Mouse (Mus musculus) activated CD4-positive, CD25-positive, alpha-beta regulatory T cell (primary cell): ENCODE measurements around the gene Stub1. TPM values are rescaled to one million over a fixed set of nuclear protein-coding genes. Genes with fewer than 3 reads are reported as not detected.

Experiments
- polyA plus RNA-seq, 2 experiments: library from polyadenylated mRNA; unstranded; fragments of 100-300 nt; shearing (Covaris generic); gene quantifications; one replicate each; pipeline ENCODE4 v1.2.1; 2017

Stub1 gene
- 100 to 1,000 TPM; 130 TPM for polyA plus RNA-seq

DNA sequence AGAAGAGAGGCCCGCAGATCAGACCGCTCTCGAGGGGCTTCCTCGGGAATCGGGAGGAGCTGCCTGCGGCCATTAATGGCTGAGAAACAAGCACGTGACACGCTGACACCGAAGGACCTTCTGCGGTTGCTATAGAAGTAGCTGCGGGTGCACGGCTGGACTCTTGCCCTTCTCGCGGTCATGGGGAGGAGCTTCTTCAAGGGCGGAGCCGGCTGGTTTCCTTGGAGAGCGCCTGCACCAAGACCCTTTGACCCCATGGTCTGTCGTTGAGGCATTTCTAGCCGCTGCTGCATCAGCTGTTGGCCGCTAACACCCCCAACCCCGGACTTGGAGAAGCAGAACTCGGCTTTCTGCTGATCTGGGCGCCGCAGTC lies at the start of gene Stub1:
Gene Stub1 (minus strand): TSS at position 114 of the 373 bp plus-strand sequence.

DNA sequence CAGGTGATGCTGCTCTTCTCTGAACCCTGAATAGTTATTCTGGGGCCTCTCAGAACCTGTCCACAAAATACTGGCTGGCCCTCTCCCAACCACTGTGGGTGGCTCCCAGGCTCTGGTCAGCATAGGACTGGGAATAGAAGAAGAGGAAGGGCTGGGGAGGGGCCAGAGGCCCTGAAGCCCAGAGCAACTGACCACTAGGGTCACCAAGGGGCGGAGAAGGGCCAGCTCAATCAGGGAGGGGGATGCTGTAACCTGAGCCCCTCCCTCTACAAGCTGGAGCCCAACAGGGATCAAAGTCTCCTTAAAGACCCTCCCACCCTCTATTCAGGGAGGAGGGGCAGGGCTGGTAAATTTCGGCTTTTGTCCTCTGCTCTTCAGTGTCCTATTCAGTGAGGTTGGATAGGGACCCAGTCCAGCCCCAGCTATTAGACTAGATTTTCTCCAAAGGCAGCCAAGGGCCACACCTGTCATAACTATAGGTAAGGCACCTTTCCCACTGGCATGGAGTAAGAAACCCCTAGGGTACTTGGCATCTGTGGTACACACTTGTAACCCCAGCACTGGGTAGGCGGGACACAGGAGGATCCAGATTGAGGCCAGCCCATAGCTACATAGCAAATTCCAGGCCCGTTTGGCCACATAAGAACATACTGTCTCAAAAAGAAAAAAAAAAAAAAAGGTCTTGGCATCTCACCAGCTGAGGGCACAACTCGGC lies 47.1 kb upstream of the Stub1 start, which contains the start of gene Wfikkn1:
Gene Wfikkn1 (minus strand): TSS at position 663 of the 715 bp plus-strand sequence.

DNA sequence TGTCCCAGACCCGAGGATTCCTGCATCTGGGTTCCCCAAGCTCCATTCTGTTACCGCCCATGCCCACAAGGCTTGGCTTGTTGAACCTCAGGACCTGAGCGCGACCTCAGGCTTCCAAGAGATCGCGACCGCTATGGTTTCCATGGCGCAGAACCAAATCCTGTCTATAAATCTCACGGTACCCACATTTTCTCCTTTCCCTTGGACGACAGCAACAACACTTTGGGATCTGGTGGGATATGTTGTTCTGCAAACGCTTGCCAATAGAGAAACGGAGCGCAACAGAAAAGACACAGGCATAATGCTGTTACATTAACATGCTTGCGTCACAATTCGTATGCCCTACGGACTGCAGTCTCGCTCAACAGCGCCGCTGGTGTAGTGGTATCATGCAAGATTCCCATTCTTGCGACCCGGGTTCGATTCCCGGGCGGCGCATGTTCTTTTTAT lies 41.5 kb upstream of the Stub1 start, which contains the start of gene Mettl26:
Gene Mettl26 (plus strand): TSS at position 354 of the 450 bp plus-strand sequence.

DNA sequence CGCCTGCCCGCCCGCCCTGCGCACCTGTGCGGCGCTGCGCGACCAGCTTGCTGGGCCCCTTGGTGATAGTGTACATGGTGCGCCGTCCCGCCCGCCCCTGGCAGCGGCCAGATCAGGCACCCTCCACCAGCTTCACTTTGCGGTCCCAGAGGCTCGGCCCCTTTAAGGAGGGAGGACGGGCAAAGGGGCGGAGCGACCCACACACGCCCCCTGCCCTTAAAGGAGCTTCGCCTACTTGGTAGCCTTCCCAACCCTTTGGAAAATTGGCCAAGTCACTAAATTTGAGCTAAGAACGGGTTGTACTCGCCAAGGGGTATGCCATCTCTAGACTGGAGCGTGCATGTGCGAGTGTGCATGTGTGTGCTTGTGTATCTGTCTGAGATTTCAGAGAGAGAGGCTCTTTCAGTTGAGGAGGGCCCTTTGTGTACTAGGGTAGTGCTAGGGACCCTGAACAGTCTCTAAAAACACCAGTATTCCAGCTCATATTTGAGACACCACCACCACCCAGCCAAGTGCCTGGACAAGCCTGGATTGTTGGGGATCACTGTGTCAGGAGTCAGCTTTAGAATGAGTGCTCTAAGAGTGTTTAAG lies 35.5 kb upstream of the Stub1 start, which contains the start of gene Mcrip2:
Gene Mcrip2 (minus strand): TSS at position 164 of the 591 bp plus-strand sequence.

DNA sequence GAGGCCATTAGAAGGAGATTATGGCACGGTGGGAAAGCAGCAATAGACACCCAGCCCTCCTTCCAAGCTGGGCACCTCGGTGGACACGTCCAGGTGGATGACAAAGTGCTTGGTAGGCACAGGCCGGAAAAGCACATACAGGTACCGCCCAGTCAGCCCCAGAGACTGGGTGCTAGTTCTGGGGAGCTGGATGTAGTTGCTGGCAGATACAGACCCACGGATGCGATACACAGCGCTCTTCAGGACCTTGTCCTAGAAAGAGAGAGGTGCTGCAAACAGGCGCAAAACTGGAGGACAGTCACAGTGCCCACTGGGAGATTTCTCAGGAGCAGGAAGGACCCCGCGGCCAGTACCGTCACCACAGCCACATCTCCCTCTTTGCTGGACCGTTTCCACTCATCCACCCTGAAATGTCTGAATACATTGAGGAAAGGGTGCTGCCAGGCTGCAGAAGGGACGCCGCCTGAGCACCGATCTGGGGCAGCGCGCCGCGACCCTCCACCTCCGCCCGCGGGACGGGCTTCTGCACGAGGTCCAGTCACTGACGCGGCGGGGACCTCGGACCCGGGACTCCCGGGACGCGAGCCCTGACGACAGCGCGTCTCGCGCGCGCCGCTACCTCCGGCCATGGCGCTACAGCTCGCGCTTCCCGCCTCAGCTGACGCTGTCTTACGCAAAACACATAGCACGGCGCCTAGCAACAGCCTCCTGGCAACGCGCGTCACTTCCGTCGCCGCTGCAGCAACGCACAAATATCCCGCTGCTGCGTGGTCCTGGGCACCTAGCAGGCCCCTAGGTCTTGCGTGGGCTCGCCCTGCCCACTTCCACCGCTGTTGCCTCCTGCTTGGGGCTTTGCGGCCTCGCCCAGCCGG lies 27.9 kb upstream of the Stub1 start, which contains the start of gene Wdr90:
Gene Wdr90 (minus strand): TSS at position 670 of the 872 bp plus-strand sequence.

DNA sequence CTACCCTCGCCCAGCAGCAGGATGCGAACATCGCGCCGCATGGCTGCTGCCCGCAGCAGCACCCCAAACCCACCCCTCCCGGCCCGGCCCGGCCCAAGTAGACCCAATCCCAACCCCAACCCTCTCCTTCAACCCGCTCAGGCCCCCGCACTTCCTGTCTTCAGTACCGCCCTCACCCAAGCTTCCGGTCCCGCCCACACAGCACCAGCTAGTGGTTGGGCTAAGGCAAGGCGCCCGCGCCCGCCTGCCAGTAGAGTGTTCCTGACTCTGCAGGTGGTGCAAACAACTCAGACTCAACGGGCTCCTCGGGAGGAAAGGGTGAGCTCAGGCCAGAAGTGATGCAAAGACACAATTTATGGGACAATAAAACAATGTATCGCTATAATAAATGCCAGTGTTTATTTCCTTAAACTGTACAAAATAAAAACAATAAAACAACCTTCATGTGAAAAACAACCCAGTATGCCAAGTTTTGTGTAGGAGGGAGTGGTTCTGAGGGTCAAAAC lies 11.2 kb upstream of the Stub1 start, which contains the start of gene Rhot2:
Gene Rhot2 (minus strand): TSS at position 456 of the 506 bp plus-strand sequence.

DNA sequence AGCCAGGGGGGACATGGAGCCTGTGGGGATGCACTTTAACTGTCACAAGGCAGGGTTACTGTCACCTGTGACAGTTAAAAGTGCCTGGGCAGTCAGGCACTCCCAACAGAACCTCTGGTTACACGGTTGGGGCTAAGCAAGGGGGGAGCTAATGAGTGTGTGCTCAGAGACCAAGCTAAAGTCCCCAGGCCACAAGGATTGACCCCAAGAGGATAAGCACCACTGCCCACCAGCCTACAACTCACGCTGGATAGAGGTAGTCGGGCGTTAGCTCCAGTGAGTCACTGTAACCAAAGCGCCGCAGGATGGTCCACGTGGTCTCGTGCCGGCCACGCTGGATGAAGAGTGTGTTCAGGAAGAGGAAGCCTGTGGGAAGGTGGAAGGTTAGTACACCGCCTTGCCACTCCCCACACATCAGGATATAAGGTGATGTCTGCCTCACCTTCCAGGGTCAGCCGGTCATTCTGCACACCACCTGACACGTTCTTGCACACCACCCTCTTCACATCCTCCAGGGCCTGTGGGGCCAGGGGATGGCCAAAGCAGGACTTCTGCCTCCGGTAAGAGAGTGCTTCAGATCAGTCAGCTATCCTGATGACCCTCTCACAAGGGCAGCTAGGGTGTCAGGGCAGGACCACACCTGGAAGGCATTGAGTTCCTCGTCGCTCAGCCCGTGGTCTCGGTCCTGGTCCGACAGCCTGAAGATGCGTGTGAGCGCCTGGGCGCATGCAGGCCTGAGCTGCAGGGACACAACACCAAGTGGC lies 8.1 kb upstream of the Stub1 start, which contains the start of gene Gm20683:
Gene Gm20683 (minus strand): TSS at position 647 of the 764 bp plus-strand sequence.

DNA sequence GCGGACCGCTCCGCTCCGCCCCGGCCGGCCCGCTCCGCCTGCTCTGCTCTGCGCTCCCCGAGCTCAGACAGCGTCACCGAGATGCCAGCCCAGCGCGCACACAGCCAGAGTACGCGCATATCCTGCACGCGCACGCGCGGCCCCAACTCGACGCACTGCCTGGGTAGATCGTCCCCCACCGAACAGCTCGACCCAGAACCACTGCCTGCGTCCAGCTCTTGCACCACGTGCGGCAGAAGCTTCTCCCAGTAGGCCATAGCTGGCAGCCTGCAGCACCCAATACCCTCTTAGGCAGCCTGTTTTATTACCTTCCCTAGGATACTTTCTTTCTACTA lies 3.8 kb upstream of the Stub1 start, which contains the start of gene Rhbdl1:
Gene Rhbdl1 (minus strand): TSS at position 220 of the 335 bp plus-strand sequence.

DNA sequence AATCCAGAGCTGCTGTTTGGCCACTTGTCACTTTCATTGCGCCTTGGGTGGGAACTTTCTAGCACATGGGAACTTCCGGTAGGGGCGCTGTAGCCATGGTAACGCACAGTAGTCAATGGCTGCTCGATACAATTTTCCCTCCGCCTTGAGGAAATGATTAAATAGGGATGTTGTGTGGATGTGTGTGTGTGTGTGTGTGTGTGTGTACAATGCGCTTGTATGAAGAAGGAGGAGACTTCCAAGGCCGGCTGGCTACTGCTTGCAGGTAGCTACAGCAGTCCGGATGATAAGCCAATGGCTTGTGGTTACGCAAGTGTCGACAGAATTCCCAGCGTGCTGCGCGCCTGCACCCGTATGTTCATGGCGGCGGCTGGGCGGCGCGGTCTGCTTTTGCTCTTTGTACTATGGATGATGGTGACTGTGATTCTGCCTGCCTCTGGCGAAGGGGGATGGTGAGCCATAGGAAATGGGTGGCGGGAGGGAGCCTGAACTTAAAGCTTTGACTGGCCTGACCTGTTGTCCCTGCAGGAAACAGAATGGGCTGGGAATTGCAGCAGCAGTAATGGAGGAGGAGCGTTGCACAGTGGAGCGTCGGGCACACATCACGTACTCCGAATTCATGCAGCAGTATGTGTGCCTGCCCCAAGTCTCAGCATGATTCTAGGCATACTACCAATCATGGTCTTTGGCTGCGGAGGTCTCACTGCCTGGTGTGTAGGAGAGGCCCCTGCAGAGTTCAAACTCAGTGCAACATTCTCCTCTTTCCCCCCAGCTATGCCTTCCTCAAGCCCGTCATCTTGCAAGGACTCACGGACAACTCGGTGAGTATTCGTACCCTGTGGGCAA lies 4.3 kb downstream of the Stub1 start, which contains the start of gene Jmjd8:
Gene Jmjd8 (plus strand): TSS at position 156 of the 846 bp plus-strand sequence.

DNA sequence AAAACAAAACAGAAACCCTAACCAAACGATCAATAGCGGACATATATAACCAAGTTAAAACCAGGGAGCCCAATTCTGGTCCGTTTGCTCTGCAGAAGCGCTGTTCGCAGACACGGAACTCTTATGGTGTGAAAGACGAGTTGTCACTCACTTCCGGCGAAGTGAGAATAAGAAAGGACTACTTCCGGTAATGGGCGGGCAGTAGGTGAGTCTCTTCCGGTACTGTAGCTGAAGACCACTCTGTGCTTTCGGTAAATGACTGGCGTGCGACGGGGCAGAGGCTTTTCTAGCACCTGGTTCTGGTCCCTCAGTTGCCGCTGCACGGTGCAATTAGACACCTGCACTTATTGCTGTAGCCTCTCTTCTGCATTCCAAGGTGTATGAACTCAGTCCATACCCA lies 9.8 kb downstream of the Stub1 start, which contains the start of gene Wdr24:
Gene Wdr24 (plus strand): TSS at position 176 of the 400 bp plus-strand sequence.

DNA sequence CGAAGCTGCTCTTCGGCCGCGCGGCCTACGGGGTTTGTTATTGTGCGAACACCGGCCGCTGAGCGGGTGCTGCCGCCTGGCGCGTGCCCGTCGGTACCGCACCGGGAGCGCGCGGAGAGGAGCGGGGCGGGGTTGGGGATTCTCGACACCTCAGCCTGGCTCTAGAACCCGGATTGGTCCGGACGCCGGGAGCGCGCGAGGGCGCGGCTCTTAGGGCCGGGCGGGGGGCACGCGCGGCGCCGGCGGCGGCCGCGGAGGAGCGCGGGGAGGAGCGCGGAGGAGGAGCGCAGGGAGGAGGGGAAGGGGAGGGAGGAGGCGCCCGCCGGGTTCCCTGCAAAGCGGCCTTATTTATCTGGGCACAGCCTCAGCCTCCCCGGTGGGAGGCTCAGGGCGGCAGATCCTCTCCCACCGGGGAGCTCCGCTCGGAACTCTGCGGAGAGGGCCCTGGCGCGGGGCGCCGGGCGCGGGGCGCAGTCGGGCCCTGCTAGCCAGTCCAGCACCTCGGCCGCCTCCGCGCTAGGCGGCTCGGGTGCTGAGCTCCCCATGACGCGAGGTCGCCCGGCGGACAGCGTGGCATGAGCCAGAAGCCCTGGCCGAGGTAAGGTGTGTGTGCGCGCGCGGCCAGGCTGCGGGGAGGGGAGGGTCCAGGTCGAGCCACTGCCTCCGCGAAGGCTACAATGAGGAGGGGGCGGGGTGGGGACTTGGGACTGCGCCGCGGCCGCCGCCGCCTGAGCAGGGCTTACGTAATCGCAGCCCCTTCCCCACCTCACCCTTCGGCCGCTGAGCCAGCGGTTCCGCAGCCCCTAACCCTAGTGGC lies 24.2 kb downstream of the Stub1 start, which contains the start of gene Fbxl16:
Gene Fbxl16 (plus strand): TSS at position 297 of the 817 bp plus-strand sequence.

DNA sequence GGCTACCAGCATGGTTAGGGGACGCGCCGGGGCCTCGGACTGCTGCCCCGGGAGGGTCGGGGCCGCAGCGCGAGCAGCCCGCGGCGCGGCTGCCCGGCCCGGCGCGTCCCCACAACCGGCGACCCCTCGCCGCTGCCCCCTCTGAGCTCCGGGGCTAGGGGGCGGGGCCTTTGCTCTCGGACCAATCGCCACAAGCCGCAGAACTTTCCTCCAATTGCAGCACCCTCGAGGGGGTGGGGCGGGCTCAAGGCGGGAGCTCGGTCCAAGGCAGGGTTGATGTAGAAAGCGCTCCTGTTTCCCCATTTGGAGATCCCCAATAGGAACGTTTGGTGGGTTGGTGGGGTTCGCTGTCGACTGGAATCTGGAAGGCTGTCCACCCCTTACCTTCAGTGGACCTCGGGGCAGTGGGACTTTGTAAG lies 36.2 kb downstream of the Stub1 start, which contains the start of gene Metrn:
Gene Metrn (minus strand): TSS at position 186 of the 419 bp plus-strand sequence.

DNA sequence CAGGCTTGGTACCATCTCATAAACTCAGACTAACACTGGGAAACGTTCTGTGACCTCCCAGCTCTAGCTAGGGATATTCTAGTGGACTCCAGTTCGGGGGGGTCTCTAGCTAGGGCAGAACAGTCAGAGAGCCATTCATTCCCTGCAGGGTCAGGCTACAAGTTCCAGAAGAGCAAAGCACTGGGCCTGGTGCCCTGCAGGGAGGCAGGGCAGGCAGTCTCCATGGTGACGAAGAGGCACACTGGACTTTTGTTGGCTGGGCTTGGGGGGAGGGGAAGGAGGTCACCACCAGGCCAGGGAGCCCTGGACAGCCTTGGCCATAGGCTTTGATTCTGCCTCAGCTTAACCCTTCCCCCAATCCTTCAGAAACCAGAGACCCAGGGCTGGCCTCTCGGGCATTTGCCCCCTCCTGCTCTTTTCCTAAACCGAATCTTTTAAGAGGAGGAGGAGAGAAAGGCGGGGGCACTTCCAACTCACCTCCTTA lies 37.6 kb downstream of the Stub1 start, which contains the start of gene AC134908.4:
Gene AC134908.4 (minus strand): TSS at position 51 of the 484 bp plus-strand sequence.

DNA sequence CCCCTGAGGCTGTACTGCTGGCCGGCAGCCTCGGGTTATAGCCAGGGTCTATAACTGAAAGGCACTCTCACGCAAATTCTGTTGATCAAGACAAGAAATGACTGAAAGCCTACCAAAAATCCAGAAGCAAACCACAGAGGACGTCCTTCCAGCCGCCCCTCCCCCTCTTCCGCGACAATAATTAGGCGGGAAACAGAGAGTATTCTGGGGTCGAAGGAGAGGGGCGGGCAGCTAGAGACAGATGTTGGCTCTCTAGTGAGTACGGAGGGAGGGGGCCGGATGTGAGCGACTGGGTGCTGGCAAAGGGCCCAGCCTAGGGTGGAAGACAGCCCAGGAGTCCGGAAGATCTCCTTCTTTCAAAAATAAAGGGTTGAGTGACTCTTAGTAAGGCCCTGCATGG lies 40.6 kb downstream of the Stub1 start, which contains the start of gene Fam173a:
Gene Fam173a (minus strand): TSS at position 287 of the 400 bp plus-strand sequence.

DNA sequence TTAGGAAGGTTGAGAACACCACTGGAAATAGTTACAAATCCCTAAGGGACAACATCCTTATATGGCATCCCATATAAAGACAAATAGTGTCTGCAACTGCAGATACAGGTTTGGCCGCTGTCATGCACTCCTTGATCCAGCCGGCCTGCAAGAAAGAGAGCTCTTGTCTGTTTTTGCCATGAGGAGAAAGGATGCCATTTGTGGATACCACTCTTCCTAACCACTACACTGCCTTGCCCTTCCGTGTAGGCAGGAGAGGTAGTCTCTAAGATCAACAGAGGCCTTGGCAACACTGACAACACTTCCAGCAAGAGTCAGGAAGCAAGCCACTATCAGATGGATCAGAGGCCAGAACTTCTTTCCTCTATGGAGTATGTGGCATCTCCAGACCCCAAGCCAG lies 46.9 kb downstream of the Stub1 start, which contains the start of gene Ccdc78:
Gene Ccdc78 (plus strand): TSS at position 301 of the 400 bp plus-strand sequence.

DNA sequence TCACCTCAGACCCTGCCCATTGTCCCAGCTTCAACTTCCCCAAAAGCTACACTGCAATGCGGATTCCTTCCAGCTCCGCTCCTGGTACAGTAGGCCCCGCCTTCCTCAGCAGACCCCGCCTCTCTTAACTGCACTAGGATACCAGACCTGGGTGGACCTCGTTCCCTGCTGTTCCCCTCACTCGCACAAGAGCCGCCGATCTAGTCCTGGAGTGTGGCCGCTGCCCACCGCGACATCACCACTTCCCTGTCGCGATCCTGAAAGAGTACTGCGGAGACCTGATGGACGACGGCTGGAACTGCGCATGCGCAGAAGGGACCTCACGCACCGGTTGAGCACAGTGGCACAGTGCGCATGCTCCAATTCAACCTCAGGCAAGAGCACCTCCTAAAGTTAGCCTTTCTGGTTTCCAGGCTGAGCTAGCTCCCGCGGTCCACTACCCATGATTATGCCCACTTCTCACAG lies 47.9 kb downstream of the Stub1 start, which contains the start of gene Haghl:
Gene Haghl (minus strand): TSS at position 393 of the 465 bp plus-strand sequence.

